Mouse (Mus musculus) common myeloid progenitor, adult 5-6 weeks (primary cell): ENCODE results near the gene Ell2. TPM values are rescaled to one million over a fixed set of nuclear protein-coding genes. Genes with fewer than 3 reads are reported as not detected.

Experiments used
- ATAC-seq: replicated peaks from 2 replicates; pipeline ENCODE4 v1.8.0; 2016; ENCODE audit warnings: low read depth, mild to moderate bottlenecking, moderate TSS enrichment, inconsistent platforms; ENCODE audit not compliant: poor library complexity, severe bottlenecking
- total RNA-seq: library from RNA; stranded (forward); fragments of 200-1000, 187-1606 nt; gene quantifications from 2 replicates; pipeline ENCODE4 v1.2.3, GENCODE M21; 2017

Gene Ell2
- total RNA-seq, 1 experiment from 2014 or later = 22.9 TPM

- ATAC-seq = no peak
These were observed 23.3 kb downstream of the Ell2 start for GRCm38 (mm10) chr13:75729834-75730233.

- no peak for ATAC-seq
These were observed 24.2 kb downstream of the Ell2 start for GRCm38 (mm10) chr13:75730717-75731116.

DNA sequence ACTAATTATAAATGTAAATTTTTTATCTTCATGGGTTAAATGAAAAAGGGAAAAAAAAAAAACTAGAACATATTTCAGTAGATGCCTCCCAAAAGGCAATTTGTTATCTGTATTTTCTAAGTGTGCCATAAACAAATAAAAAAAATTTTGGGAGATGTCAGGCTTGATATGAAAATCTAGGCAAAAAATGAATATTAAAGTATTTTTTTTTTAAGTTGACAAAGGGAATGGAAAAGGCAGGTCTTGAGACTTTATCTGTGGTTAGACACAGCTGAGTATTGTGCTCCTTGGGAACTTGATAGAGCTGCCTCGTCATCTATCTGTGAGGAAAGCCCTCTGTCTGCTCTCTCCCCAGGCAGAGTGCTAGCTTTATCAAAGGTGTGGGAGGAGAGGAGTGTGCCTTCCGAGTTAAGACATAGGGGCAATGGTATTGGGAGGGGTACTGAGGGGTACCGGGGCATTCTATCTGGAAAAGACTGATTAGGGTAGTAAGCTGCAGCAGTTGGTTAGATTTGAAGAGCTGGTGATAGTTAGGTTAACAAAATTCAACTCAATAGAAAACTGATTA is 27.1 kb downstream of the Ell2 start:
- ATAC-seq = peak; percentile 93

- no peak for ATAC-seq
These were observed 27.7 kb downstream of the Ell2 start for GRCm38 (mm10) chr13:75734231-75734630.

DNA sequence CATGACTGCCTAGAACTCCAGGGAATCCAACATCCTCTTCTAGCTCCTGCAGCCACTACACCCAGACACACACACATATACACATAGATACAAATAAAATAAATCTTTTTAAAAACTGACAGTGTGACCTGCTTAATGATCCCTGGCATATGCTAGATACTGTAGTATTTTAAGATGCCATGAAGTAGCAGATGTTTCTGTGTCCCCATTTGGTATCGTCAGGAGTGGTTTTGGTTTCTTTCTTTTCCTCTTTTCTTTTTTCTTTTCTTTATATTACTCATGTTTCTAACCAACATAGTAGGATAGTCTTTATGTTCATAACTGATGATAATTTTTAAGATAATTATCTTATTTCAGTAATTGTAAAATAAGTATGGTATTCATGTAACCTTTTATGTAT is 29.0 kb downstream of the Ell2 start:
- no peak for ATAC-seq

- no peak for ATAC-seq
These were observed 31.4 kb downstream of the Ell2 start for GRCm38 (mm10) chr13:75737991-75738390.

GRCm38 (mm10) chr13:75738536-75738935 is 32.0 kb downstream of the Ell2 start:
- no peak for ATAC-seq

DNA sequence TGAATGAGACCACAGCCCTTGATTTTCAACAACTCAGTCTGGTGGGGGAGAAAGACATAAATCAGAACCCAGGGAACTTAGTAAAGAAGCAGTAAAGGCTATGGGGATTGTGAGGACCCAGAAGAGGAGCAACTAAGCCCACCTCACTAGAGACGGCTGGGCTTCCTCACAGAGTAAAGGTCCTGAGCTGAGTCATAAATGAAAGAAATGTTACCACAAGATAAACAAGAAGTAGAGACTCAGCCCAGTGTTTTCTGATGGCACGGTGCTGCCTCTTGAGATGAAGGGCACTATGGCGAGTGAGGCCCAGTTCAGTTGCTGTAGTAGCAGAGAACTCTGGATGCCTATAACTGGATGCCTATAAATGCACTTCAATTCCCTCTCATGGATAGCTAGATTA is 32.4 kb downstream of the Ell2 start:
- peak; percentile 62 for ATAC-seq

GRCm38 (mm10) chr13:75740018-75740417 is 33.5 kb downstream of the Ell2 start:
- ATAC-seq = no peak

GRCm38 (mm10) chr13:75741119-75741518 is 34.6 kb downstream of the Ell2 start:
- no peak for ATAC-seq

GRCm38 (mm10) chr13:75741736-75742729 is 35.5 kb downstream of the Ell2 start:
- ATAC-seq = no peak

DNA sequence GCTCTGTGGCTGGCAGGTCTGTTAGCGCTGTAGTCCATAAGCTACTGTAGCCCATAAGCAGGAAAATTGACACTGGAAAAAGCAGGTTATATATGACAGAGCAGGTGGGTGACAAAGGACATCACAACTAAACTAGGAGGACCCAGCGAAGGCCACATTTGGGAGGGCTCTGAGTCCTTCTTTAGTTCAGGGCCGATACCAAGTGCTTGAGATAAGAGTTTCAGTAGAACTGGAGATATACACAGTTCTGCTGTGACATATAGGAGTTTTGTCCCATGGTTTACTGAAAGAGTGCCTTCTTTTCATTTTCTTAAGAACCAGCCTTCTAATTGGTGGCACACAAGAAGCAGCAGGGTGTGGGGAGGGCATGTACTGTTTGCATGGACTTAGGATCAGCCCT is 36.4 kb downstream of the Ell2 start:
- no peak for ATAC-seq

DNA sequence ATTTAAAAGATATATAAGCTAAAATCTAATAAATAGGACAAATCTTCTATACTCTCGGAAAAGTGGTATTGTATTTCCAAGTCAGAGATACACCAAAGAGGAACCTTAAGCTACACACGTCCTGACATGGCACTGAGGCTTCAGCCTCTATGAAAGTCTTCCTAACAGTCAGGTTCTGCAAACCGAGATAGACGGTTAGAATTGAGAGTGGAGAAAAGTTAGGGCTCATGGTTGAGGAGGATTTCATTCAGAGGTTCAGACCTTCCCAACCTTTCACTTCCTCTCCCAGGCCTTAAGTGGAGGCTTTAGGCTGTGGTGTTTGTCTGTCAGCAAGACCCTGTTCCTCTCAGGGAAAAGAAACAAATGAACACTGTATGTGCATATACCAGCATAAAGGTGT is 37.5 kb downstream of the Ell2 start:
- no peak for ATAC-seq

DNA sequence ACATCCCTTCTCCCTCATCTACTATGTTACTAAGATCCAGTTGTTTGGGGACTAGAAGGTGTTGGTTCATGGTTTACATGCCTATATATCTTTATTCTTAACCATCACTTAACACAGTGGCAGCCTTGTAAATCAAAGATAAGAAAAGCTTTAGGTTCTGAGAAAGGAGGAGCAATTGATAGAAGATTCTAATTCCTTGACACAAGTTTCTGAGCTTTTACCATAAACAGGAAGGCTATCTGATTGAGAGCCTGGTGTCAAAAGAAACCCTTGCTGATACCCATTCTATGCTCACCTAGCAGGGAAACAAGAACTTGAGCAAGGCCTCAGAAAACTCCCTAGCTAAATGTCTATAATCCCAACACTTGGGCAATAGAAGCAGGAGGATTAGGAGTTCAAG is 38.8 kb downstream of the Ell2 start:
- ATAC-seq = no peak

DNA sequence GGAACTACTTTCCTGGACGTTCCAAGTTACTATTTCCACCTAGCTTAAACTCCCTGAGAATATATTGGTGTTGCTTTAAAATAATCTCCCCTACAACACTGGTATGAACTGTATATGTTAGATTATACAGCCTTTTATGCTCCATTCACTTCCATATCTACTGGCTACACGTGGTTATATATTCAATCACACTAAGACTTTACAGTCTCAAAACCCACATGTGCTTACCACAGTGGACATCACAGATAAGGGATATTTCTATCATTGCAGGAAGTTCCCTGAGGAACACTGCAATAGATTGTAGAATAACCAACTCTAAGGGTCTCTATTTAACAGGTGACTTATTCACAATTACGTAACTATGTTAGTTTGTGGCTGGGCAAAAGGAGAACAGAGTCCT is 40.7 kb downstream of the Ell2 start:
- peak; percentile 56 for ATAC-seq

DNA sequence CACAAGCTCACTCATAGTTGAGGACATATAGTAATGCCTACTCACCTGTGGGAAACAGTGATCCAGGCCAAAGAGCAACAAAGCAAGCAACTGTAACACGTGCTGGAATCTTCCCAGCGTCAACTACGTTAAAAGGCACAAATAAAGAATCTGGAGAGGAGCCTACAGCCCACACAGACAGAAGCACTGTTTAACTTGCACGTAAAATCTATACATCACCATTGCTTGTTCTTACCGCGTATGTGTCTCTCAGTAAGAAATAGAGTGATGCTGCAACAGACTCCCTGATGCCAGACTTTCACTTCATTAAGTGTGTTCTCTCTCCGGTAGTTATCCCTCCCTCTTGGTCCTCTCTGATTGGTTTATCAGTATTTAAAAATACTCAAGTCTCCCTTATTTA is 42.1 kb downstream of the Ell2 start:
- no peak for ATAC-seq

- ATAC-seq = no peak
These were observed 44.2 kb downstream of the Ell2 start for GRCm38 (mm10) chr13:75750785-75751184.

GRCm38 (mm10) chr13:75752216-75752938 is 45.8 kb downstream of the Ell2 start:
- peak; percentile 92 for ATAC-seq

DNA sequence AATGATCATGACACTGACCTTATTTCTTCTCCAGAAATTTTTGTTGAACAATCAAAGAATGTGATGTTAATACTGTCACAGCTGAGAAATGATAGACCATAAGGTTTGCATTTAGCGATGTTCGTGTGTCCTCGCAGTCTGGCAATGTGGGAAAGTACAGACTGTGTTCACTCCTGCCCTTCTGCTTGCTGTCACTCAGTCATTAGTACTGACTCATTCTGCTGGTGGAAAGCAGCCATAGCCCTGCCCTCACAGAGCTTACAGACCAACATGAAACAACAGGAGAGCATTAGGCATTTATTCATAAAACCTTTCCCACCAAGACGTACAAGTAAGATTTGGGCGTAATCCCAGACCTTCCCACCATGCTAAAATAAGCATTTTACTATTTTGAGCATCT is 47.8 kb downstream of the Ell2 start:
- no peak for ATAC-seq

DNA sequence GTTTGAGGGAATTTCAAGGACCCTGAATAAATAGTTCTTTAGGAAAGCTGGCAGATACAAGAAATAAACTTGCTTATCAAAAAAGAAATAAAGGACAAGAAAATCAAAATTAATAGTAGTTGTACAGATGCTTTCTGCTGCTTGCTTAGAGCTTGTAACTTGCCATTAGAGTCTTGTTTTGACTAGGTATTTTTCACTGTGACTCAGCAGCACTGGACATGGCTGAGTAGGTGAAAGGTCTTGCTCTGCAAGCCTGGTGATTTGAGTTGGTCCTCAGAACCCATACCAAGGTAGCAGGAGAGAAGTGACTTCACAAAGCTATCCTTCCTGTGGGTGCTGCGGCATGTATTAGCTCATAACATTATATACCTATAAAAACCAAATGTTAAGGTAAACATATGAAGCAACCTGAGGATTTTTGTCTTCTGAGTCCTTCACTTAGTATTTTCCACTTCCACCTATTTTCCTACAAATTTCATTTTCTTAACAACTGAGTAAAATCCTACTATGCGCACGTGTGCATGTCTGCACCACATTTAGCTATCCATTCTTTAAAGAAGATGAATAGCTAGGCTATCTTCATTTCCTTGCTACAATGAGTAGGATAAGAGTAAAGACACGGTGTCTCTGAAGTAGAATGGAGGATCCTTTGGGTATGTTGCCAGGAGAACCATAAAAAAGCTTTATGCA is 54.4 kb downstream of the Ell2 start:
- no peak for ATAC-seq
